Mouse (Mus musculus): ENCODE results near the gene Scaf1. TPM values are rescaled to one million over a fixed set of nuclear protein-coding genes. Genes with fewer than 3 reads are reported as not detected.

The Scaf1 gene
- polyA plus RNA-seq, 1 experiment from 2014 or later, result 47.5 TPM

GRCm38 (mm10) chr7:45036702-45037101, 20.5 kb upstream of the Scaf1 start:
- H3K27me3 ChIP-seq (replicated peaks; ENCODE audit: control insufficient read depth, insufficient read depth, low read length), result no peaks in the 10 kb centered on the region
- no peaks in the 10 kb centered on the region for H3K9me3 ChIP-seq (ENCODE audit: control insufficient read depth, low read length)
- H3K4me3 ChIP-seq (ENCODE audit: low read depth, low read length), result no peak overlapping the region
- DNase-seq (ENCODE audit: low spot score), result no peak
- no peaks in the 10 kb centered on the region for H3K4me1 ChIP-seq (ENCODE audit: control insufficient read depth, insufficient read depth, low read length)
- H3K27ac ChIP-seq (replicated peaks; ENCODE audit: low read depth, low read length), result no peak overlapping the region
- H3K36me3 ChIP-seq (ENCODE audit: control insufficient read depth, insufficient read depth, low read length), result peaks cover 100% of the 10 kb centered on the region
- WGBS, result 90% methylated on average over 11 of the region's 11 CpGs
- no peak overlapping the region for H3K4me2 ChIP-seq (ENCODE audit: low read depth, low read length)
- ATAC-seq (ENCODE audit: low read depth), result no peak
- no peak overlapping the region for H3K9ac ChIP-seq (ENCODE audit: low read depth, low read length)

GRCm38 (mm10) chr7:45035631-45036030, 19.5 kb upstream of the Scaf1 start:
- no peaks in the 10 kb centered on the region for H3K27me3 ChIP-seq (replicated peaks; ENCODE audit: control insufficient read depth, insufficient read depth, low read length)
- no peak for ATAC-seq (ENCODE audit: low read depth)
- H3K4me3 ChIP-seq (ENCODE audit: low read depth, low read length), result no peak overlapping the region
- H3K27ac ChIP-seq (replicated peaks; ENCODE audit: low read depth, low read length), result no peak overlapping the region
- H3K9me3 ChIP-seq (ENCODE audit: control insufficient read depth, low read length), result no peaks in the 10 kb centered on the region
- DNase-seq (ENCODE audit: low spot score), result no peak
- 83% methylated on average over 3 of the region's 3 CpGs for WGBS
- no peaks in the 10 kb centered on the region for H3K4me1 ChIP-seq (ENCODE audit: control insufficient read depth, insufficient read depth, low read length)
- no peak overlapping the region for H3K9ac ChIP-seq (ENCODE audit: low read depth, low read length)
- no peak overlapping the region for H3K4me2 ChIP-seq (ENCODE audit: low read depth, low read length)
- peaks cover 100% of the 10 kb centered on the region for H3K36me3 ChIP-seq (ENCODE audit: control insufficient read depth, insufficient read depth, low read length)

GRCm38 (mm10) chr7:45033722-45034359, 17.7 kb upstream of the Scaf1 start:
- no peak overlapping the region for H3K9ac ChIP-seq (ENCODE audit: low read depth, low read length)
- no peak for DNase-seq (ENCODE audit: low spot score)

GRCm38 (mm10) chr7:45030857-45031256, 14.7 kb upstream of the Scaf1 start:
- Histone ChIP-seq H3K9ac (ENCODE audit: low read depth, low read length) (no peak overlapping the region), H3K4me1 (ENCODE audit: control insufficient read depth, insufficient read depth, low read length) (no peaks in the 10 kb centered on the region), H3K9me3 (ENCODE audit: control insufficient read depth, low read length) (no peaks in the 10 kb centered on the region), H3K36me3 (ENCODE audit: control insufficient read depth, insufficient read depth, low read length) (peaks cover 91% of the 10 kb centered on the region), H3K27ac (replicated peaks; ENCODE audit: low read depth, low read length) (no peak overlapping the region), H3K4me2 (ENCODE audit: low read depth, low read length) (no peak overlapping the region), H3K27me3 (replicated peaks; ENCODE audit: control insufficient read depth, insufficient read depth, low read length) (no peaks in the 10 kb centered on the region), H3K4me3 (ENCODE audit: low read depth, low read length) (no peak overlapping the region)
- WGBS, result 94% methylated on average over 8 of the region's 8 CpGs
- DNase-seq (ENCODE audit: low spot score), result no peak
- no peak for ATAC-seq (ENCODE audit: low read depth)

More at GRCm38 (mm10) chr7:45033722-45034359, 17.7 kb upstream of the Scaf1 start:
- Histone ChIP-seq H3K4me2 (ENCODE audit: low read depth, low read length) (no peak overlapping the region), H3K36me3 (ENCODE audit: control insufficient read depth, insufficient read depth, low read length) (peaks cover 99% of the 10 kb centered on the region), H3K27me3 (replicated peaks; ENCODE audit: control insufficient read depth, insufficient read depth, low read length) (no peaks in the 10 kb centered on the region), H3K27ac (replicated peaks; ENCODE audit: low read depth, low read length) (no peak overlapping the region), H3K4me3 (ENCODE audit: low read depth, low read length) (no peak overlapping the region), H3K4me1 (ENCODE audit: control insufficient read depth, insufficient read depth, low read length) (no peaks in the 10 kb centered on the region), H3K9me3 (ENCODE audit: control insufficient read depth, low read length) (no peaks in the 10 kb centered on the region)
- no peak for ATAC-seq (ENCODE audit: low read depth)
- 95% methylated on average over 19 of the region's 19 CpGs for WGBS

GRCm38 (mm10) chr7:45029995-45030394, 13.8 kb upstream of the Scaf1 start:
- H3K4me1 ChIP-seq (ENCODE audit: control insufficient read depth, insufficient read depth, low read length), result no peaks in the 10 kb centered on the region
- H3K27ac ChIP-seq (replicated peaks; ENCODE audit: low read depth, low read length), result no peak overlapping the region
- H3K36me3 ChIP-seq (ENCODE audit: control insufficient read depth, insufficient read depth, low read length), result peaks cover 82% of the 10 kb centered on the region
- H3K9me3 ChIP-seq (ENCODE audit: control insufficient read depth, low read length), result no peaks in the 10 kb centered on the region
- no peaks in the 10 kb centered on the region for H3K27me3 ChIP-seq (replicated peaks; ENCODE audit: control insufficient read depth, insufficient read depth, low read length)
- no peak for ATAC-seq (ENCODE audit: low read depth)
- no peak overlapping the region for H3K4me2 ChIP-seq (ENCODE audit: low read depth, low read length)
- WGBS, result 92% methylated on average over 6 of the region's 6 CpGs
- H3K4me3 ChIP-seq (ENCODE audit: low read depth, low read length), result no peak overlapping the region
- H3K9ac ChIP-seq (ENCODE audit: low read depth, low read length), result no peak overlapping the region
- no peak for DNase-seq (ENCODE audit: low spot score)

GRCm38 (mm10) chr7:45028351-45028750, 12.2 kb upstream of the Scaf1 start:
- Histone ChIP-seq H3K4me2 (ENCODE audit: low read depth, low read length) (no peak overlapping the region), H3K9me3 (ENCODE audit: control insufficient read depth, low read length) (no peaks in the 10 kb centered on the region), H3K4me3 (ENCODE audit: low read depth, low read length) (no peak overlapping the region), H3K27me3 (replicated peaks; ENCODE audit: control insufficient read depth, insufficient read depth, low read length) (no peaks in the 10 kb centered on the region), H3K9ac (ENCODE audit: low read depth, low read length) (no peak overlapping the region), H3K27ac (replicated peaks; ENCODE audit: low read depth, low read length) (no peak overlapping the region), H3K36me3 (ENCODE audit: control insufficient read depth, insufficient read depth, low read length) (peaks cover 66% of the 10 kb centered on the region), H3K4me1 (ENCODE audit: control insufficient read depth, insufficient read depth, low read length) (no peaks in the 10 kb centered on the region)
- 83% methylated on average over 9 of the region's 11 CpGs for whole genome bisulfite sequencing
- DNase-seq (ENCODE audit: low spot score) (no peak), ATAC-seq (ENCODE audit: low read depth) (no peak)

GRCm38 (mm10) chr7:45027761-45028160, 11.6 kb upstream of the Scaf1 start:
- Histone ChIP-seq H3K36me3 (ENCODE audit: control insufficient read depth, insufficient read depth, low read length) (peaks cover 60% of the 10 kb centered on the region), H3K4me2 (ENCODE audit: low read depth, low read length) (no peak overlapping the region), H3K27ac (replicated peaks; ENCODE audit: low read depth, low read length) (no peak overlapping the region)

GRCm38 (mm10) chr7:45026256-45026655, 10.1 kb upstream of the Scaf1 start:
- H3K4me3 ChIP-seq (ENCODE audit: low read depth, low read length), result no peak overlapping the region
- peaks cover 46% of the 10 kb centered on the region for H3K36me3 ChIP-seq (ENCODE audit: control insufficient read depth, insufficient read depth, low read length)
- ATAC-seq (ENCODE audit: low read depth) (no peak), DNase-seq (ENCODE audit: low spot score) (peak; percentile 34)
- H3K4me1 ChIP-seq (ENCODE audit: control insufficient read depth, insufficient read depth, low read length), result no peaks in the 10 kb centered on the region
- no peaks in the 10 kb centered on the region for H3K9me3 ChIP-seq (ENCODE audit: control insufficient read depth, low read length)
- H3K27ac ChIP-seq (replicated peaks; ENCODE audit: low read depth, low read length), result no peak overlapping the region
- H3K9ac ChIP-seq (ENCODE audit: low read depth, low read length), result no peak overlapping the region
- H3K27me3 ChIP-seq (replicated peaks; ENCODE audit: control insufficient read depth, insufficient read depth, low read length), result no peaks in the 10 kb centered on the region
- WGBS, result 57% methylated on average over 2 of the region's 2 CpGs
- no peak overlapping the region for H3K4me2 ChIP-seq (ENCODE audit: low read depth, low read length)

More at GRCm38 (mm10) chr7:45027761-45028160, 11.6 kb upstream of the Scaf1 start:
- DNase-seq (ENCODE audit: low spot score) (no peak), ATAC-seq (ENCODE audit: low read depth) (no peak)
- 91% methylated on average over 9 of the region's 9 CpGs for WGBS
- Histone ChIP-seq H3K27me3 (replicated peaks; ENCODE audit: control insufficient read depth, insufficient read depth, low read length) (no peaks in the 10 kb centered on the region), H3K9me3 (ENCODE audit: control insufficient read depth, low read length) (no peaks in the 10 kb centered on the region), H3K9ac (ENCODE audit: low read depth, low read length) (no peak overlapping the region), H3K4me3 (ENCODE audit: low read depth, low read length) (no peak overlapping the region), H3K4me1 (ENCODE audit: control insufficient read depth, insufficient read depth, low read length) (no peaks in the 10 kb centered on the region)

GRCm38 (mm10) chr7:45025601-45026220, 9.5 kb upstream of the Scaf1 start:
- no peak overlapping the region for H3K9ac ChIP-seq (ENCODE audit: low read depth, low read length)
- H3K4me3 ChIP-seq (ENCODE audit: low read depth, low read length), result no peak overlapping the region
- 0 out of 2 replicates have a peak overlapping the region, but pooled peaks have one; percentile 2 for H3K27ac ChIP-seq (replicated peaks; ENCODE audit: low read depth, low read length)
- no peaks in the 10 kb centered on the region for H3K4me1 ChIP-seq (ENCODE audit: control insufficient read depth, insufficient read depth, low read length)
- peaks cover 40% of the 10 kb centered on the region for H3K36me3 ChIP-seq (ENCODE audit: control insufficient read depth, insufficient read depth, low read length)
- no peak for ATAC-seq (ENCODE audit: low read depth)
- no peak for DNase-seq (ENCODE audit: low spot score)
- no peak overlapping the region for H3K4me2 ChIP-seq (ENCODE audit: low read depth, low read length)
- WGBS, result 71% methylated on average over 8 of the region's 8 CpGs
- H3K9me3 ChIP-seq (ENCODE audit: control insufficient read depth, low read length), result no peaks in the 10 kb centered on the region
- no peaks in the 10 kb centered on the region for H3K27me3 ChIP-seq (replicated peaks; ENCODE audit: control insufficient read depth, insufficient read depth, low read length)
